Mouse (Mus musculus) MEL-GATA-1-ER (cell line): ENCODE data around the gene Cryga.

Experiments used
- DNase-seq: peaks from one replicate; pipeline ENCODE4 v3.0.0-alpha.2; 2012; ENCODE audit warnings: low read depth; ENCODE audit errors: extremely low read depth

Gene Cryga

GRCm38 (mm10) chr1:65103273-65103672 is at the start of gene Cryga:
Cryga (minus strand) TSS chr1:65103373.
- no peak for DNase-seq

- DNase-seq = no peak
Observed at GRCm38 (mm10) chr1:65147971-65148370, 44.8 kb upstream of the Cryga start.

GRCm38 (mm10) chr1:65147326-65147725 is 44.2 kb upstream of the Cryga start:
- no peak for DNase-seq

- DNase-seq = no peak
Observed at GRCm38 (mm10) chr1:65146601-65147000, 43.4 kb upstream of the Cryga start.

- no peak for DNase-seq
Observed at GRCm38 (mm10) chr1:65144783-65145182, 41.6 kb upstream of the Cryga start.

GRCm38 (mm10) chr1:65137560-65137959 is 34.4 kb upstream of the Cryga start:
- DNase-seq = no peak

GRCm38 (mm10) chr1:65132833-65133232 is 29.7 kb upstream of the Cryga start:
- DNase-seq = no peak

- DNase-seq = no peak
Observed at GRCm38 (mm10) chr1:65131671-65132070, 28.5 kb upstream of the Cryga start.

GRCm38 (mm10) chr1:65130226-65130625 is 27.1 kb upstream of the Cryga start:
- DNase-seq = no peak

- no peak for DNase-seq
Observed at GRCm38 (mm10) chr1:65129634-65130180, 26.5 kb upstream of the Cryga start.

- DNase-seq = no peak
Observed at GRCm38 (mm10) chr1:65122574-65123372, 19.6 kb upstream of the Cryga start, which contains the start of gene D630023F18Rik. D630023F18Rik (minus strand) TSS chr1:65123214.

- DNase-seq = no peak
Observed at GRCm38 (mm10) chr1:65119438-65119837, 16.3 kb upstream of the Cryga start, which contains the start of gene Gm28845. Gm28845 (minus strand) TSS chr1:65119558.

- no peak for DNase-seq
Observed at GRCm38 (mm10) chr1:65118150-65118913, 15.2 kb upstream of the Cryga start.

GRCm38 (mm10) chr1:65113536-65114172 is 10.5 kb upstream of the Cryga start:
- no peak for DNase-seq

GRCm38 (mm10) chr1:65112807-65113196 is 9.6 kb upstream of the Cryga start:
- no peak for DNase-seq

GRCm38 (mm10) chr1:65112031-65112806 is 9.0 kb upstream of the Cryga start:
- peak; percentile 40 for DNase-seq

- DNase-seq = peak; percentile 26
Observed at GRCm38 (mm10) chr1:65109756-65110435, 6.7 kb upstream of the Cryga start.

GRCm38 (mm10) chr1:65109196-65109595 is 6.0 kb upstream of the Cryga start:
- peak; percentile 56 for DNase-seq

- DNase-seq = no peak
Observed at GRCm38 (mm10) chr1:65107654-65108279, 4.6 kb upstream of the Cryga start.

- DNase-seq = no peak
Observed at GRCm38 (mm10) chr1:65096953-65097352, 6.2 kb downstream of the Cryga start.
